Mouse (Mus musculus): ENCODE data around the gene Rnf215.
A peak's percentile ranks its signal among the peaks of the same experiment; 100 is the strongest.
"Not testable (repeated sequence)": the region's sequence is repeated elsewhere in the genome, so short reads cannot be mapped to it uniquely, and the experiment has no call there.

Gene Rnf215

GRCm38 (mm10) chr11:4134986-4135935, at the start of gene Rnf215:
Gene Rnf215 (plus strand): TSS chr11:4135202.
- DNase-seq (ENCODE audit: low read depth) = peak; percentile 95

- no peak for DNase-seq (ENCODE audit: low read depth)
Measured at GRCm38 (mm10) chr11:4086246-4086645, 48.8 kb upstream of the Rnf215 start.

GRCm38 (mm10) chr11:4087267-4087666, 47.7 kb upstream of the Rnf215 start:
- DNase-seq (ENCODE audit: low read depth) = no peak

GRCm38 (mm10) chr11:4093459-4094377, 41.3 kb upstream of the Rnf215 start:
- DNase-seq (ENCODE audit: low read depth) = no peak

GRCm38 (mm10) chr11:4094378-4095170, 40.4 kb upstream of the Rnf215 start:
- DNase-seq (ENCODE audit: low read depth) = peak; percentile 90

GRCm38 (mm10) chr11:4095171-4096053, 39.6 kb upstream of the Rnf215 start, which contains the start of gene Mtfp1:
Gene Mtfp1 (minus strand): TSS chr11:4095445.
- peak; percentile 73 for DNase-seq (ENCODE audit: low read depth)

GRCm38 (mm10) chr11:4096054-4096984, 38.7 kb upstream of the Rnf215 start:
- DNase-seq (ENCODE audit: low read depth) = peak; percentile 96

GRCm38 (mm10) chr11:4097091-4097621, 37.8 kb upstream of the Rnf215 start:
- DNase-seq (ENCODE audit: low read depth) = peak; percentile 28

- no peak for DNase-seq (ENCODE audit: low read depth)
Measured at GRCm38 (mm10) chr11:4098120-4098519, 36.9 kb upstream of the Rnf215 start.

GRCm38 (mm10) chr11:4098816-4099215, 36.2 kb upstream of the Rnf215 start:
- no peak for DNase-seq (ENCODE audit: low read depth)

GRCm38 (mm10) chr11:4099447-4099846, 35.6 kb upstream of the Rnf215 start:
- no peak for DNase-seq (ENCODE audit: low read depth)

GRCm38 (mm10) chr11:4101851-4102250, 33.2 kb upstream of the Rnf215 start:
- no peak for DNase-seq (ENCODE audit: low read depth)

- no peak for DNase-seq (ENCODE audit: low read depth)
Measured at GRCm38 (mm10) chr11:4103522-4103921, 31.5 kb upstream of the Rnf215 start.

GRCm38 (mm10) chr11:4104989-4105388, 30.0 kb upstream of the Rnf215 start:
- no peak for DNase-seq (ENCODE audit: low read depth)

- DNase-seq (ENCODE audit: low read depth) = no peak
Measured at GRCm38 (mm10) chr11:4105444-4105843, 29.6 kb upstream of the Rnf215 start.

GRCm38 (mm10) chr11:4107901-4108300, 27.1 kb upstream of the Rnf215 start:
- DNase-seq (ENCODE audit: low read depth) = not testable (repeated sequence)

GRCm38 (mm10) chr11:4108691-4109090, 26.3 kb upstream of the Rnf215 start:
- no peak for DNase-seq (ENCODE audit: low read depth)

GRCm38 (mm10) chr11:4112033-4112432, 23.0 kb upstream of the Rnf215 start:
- DNase-seq (ENCODE audit: low read depth) = no peak

GRCm38 (mm10) chr11:4112861-4113260, 22.1 kb upstream of the Rnf215 start:
- no peak for DNase-seq (ENCODE audit: low read depth)

Measured in naive thymus-derived CD4-positive, alpha-beta T cell, adult 2 months (primary cell).